Mouse (Mus musculus): ENCODE results near the gene Uhrf1.

DNA sequence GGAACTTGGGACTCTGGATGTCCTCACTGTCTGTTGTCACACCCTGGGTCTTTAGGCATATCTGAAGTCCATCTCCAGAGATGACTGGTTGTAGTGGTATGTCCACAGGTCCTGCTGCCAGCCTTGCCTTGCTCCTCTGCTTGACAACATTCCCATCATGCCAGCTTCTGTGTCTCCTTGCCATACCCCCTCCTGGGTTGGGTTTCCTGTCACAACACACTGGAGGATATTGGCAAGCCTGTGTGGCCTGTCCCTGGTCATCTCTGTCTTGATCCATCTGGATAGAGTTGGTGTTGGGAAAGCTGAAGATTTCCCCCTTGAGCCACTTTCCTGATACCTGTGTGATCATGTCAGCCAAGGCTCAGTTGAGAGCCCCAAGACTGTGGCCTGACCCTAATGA, 37.6 kb downstream of the Uhrf1 start:
- TF ChIP-seq CTCF (IDR thresholded peaks at IDR 0.05; ENCODE audit: control insufficient read depth, insufficient read depth, low read length), result no peak
- no peak for TF ChIP-seq POLR2A (IDR thresholded peaks at IDR 0.05; ENCODE audit: borderline replicate concordance, control insufficient read depth, low read depth, low read length)
